ENCODE assay signal across 17 mouse cellular contexts in genomic region chr2:33555573-33555972, GRCm38 (mm10).
"Had no signal": no experiment of that assay in that cellular context is flagged by ENCODE, and none has a peak within 500 bp of the region (broad histone marks: within the 10 kb centered on the region; RNA-seq: fewer than 3 reads in every experiment).

No protein-coding gene starts in this region.

- H3K4me1 ChIP-seq: liver, embryonic 13.5 days had no signal

- ATAC-seq: intestine, embryonic 16.5 days; liver, postnatal 0 days; midbrain, embryonic 13.5 days had no signal

- H3K27ac ChIP-seq: kidney, embryonic 15.5 days; limb, embryonic 12.5 days; liver, embryonic 13.5 days; midbrain, embryonic 13.5 days; neural tube, embryonic 13.5 days had no signal

- H3K9ac ChIP-seq: kidney, embryonic 15.5 days; limb, embryonic 12.5 days; liver, embryonic 13.5 days; liver, postnatal 0 days; midbrain, embryonic 13.5 days; neural tube, embryonic 13.5 days had no signal

- H3K9me3 ChIP-seq: kidney, embryonic 15.5 days; limb, embryonic 12.5 days; liver, embryonic 13.5 days; midbrain, embryonic 13.5 days; neural tube, embryonic 13.5 days had no signal

- H3K36me3 ChIP-seq: kidney, embryonic 15.5 days; limb, embryonic 12.5 days; liver, embryonic 13.5 days; midbrain, embryonic 13.5 days; neural tube, embryonic 13.5 days had no signal

- DNase-seq: kidney, adult 2 months; kidney, postnatal 14 days; layer of hippocampus, postnatal 36 days; liver; liver, embryonic 13.5 days; liver, postnatal 0 days; retina, postnatal 1 day; right cerebral cortex, postnatal 4 days; spleen, adult 18-20 months; thymus, adult 18-20 months; thymus, postnatal 14 days had no signal

- H3K4me2 ChIP-seq: kidney, embryonic 15.5 days; limb, embryonic 12.5 days; liver, embryonic 13.5 days; midbrain, embryonic 13.5 days; neural tube, embryonic 13.5 days had no signal

- H3K4me3 ChIP-seq: kidney, embryonic 15.5 days; limb, embryonic 12.5 days; liver, embryonic 13.5 days; midbrain, embryonic 13.5 days; myocyte; neural tube, embryonic 13.5 days had no signal
